Mouse (Mus musculus) megakaryocyte, embryonic 14.5 days (primary cell): ENCODE data around the gene Car5b. TPM values are rescaled to one million over a fixed set of nuclear protein-coding genes. Genes with fewer than 3 reads are reported as not detected.

ENCODE experiments used
- H3K27me3 ChIP-seq: replicated peaks from 2 replicates; pipeline ENCODE3; 2012; ENCODE audit warnings: inconsistent platforms
- H3K36me3 ChIP-seq: replicated peaks from 2 replicates; pipeline ENCODE3; 2012; ENCODE audit warnings: low read length, inconsistent platforms, mixed read lengths
- H3K4me1 ChIP-seq: 2 replicates; pipeline ENCODE4 v1.6.1; 2012; ENCODE audit warnings: inconsistent platforms
- H3K4me3 ChIP-seq: replicated peaks from 2 replicates; pipeline ENCODE3; 2012; ENCODE audit warnings: moderate library complexity, mild to moderate bottlenecking, inconsistent platforms
- H3K9me3 ChIP-seq: 2 replicates; pipeline ENCODE4 v1.6.1; 2012; ENCODE audit warnings: inconsistent platforms
- FLI1 ChIP-seq: IDR thresholded peaks from 2 replicates; pipeline ENCODE4 v1.6.1; 2012; ENCODE audit warnings: low read length, inconsistent platforms, mixed read lengths
- GATA1 ChIP-seq: IDR thresholded peaks from 3 replicates; pipeline ENCODE4 v1.6.1; 2012; ENCODE audit warnings: mixed read lengths, low read length, inconsistent platforms, borderline replicate concordance
- polyA plus RNA-seq: library from polyadenylated mRNA; stranded (reverse); fragments of >175 nt; gene quantifications from 2 replicates; pipeline ENCODE4 v1.2.3, GENCODE M21; 2012; ENCODE audit warnings: low replicate concordance; ENCODE audit not compliant: insufficient read depth

The Car5b gene
- polyA plus RNA-seq, 1 experiment, result 0.12 TPM

- H3K4me1 ChIP-seq, result no peaks in the 10 kb centered on the region
- H3K9me3 ChIP-seq, result peaks cover 14% of the 10 kb centered on the region; the same call in 1 of the 2 replicates
- no peak overlapping the region for H3K4me3 ChIP-seq
- TF ChIP-seq FLI1 (no peak), GATA1 (no peak)
- H3K27me3 ChIP-seq, result peaks cover 17% of the 10 kb centered on the region
- H3K36me3 ChIP-seq, result no peaks in the 10 kb centered on the region
Observed at GRCm38 (mm10) chrX:164035931-164036330, 8.1 kb upstream of the Car5b start.

GRCm38 (mm10) chrX:164035401-164035800 lies 7.6 kb upstream of the Car5b start:
- H3K9me3 ChIP-seq, result peaks cover 14% of the 10 kb centered on the region; the same call in 1 of the 2 replicates
- H3K4me1 ChIP-seq, result no peaks in the 10 kb centered on the region
- TF ChIP-seq GATA1 (no peak), FLI1 (no peak)
- peaks cover 17% of the 10 kb centered on the region for H3K27me3 ChIP-seq
- H3K36me3 ChIP-seq, result no peaks in the 10 kb centered on the region
- H3K4me3 ChIP-seq, result no peak overlapping the region

GRCm38 (mm10) chrX:164032526-164032925 lies 4.7 kb upstream of the Car5b start:
- H3K4me1 ChIP-seq, result 0 out of 2 replicates have a peak, but pooled peaks cover 4% of the 10 kb centered on the region
- H3K36me3 ChIP-seq, result no peaks in the 10 kb centered on the region
- peaks cover 9% of the 10 kb centered on the region for H3K27me3 ChIP-seq
- TF ChIP-seq FLI1 (no peak), GATA1 (no peak)
- no peak overlapping the region for H3K4me3 ChIP-seq
- peaks cover 6% of the 10 kb centered on the region; the same call in 1 of the 2 replicates for H3K9me3 ChIP-seq

GRCm38 (mm10) chrX:164015636-164016035 lies 12.2 kb downstream of the Car5b start:
- Histone ChIP-seq H3K27me3 (peaks cover 4% of the 10 kb centered on the region), H3K4me1 (peaks cover 5% of the 10 kb centered on the region; the same call in 1 of the 2 replicates), H3K4me3 (no peak overlapping the region), H3K36me3 (no peaks in the 10 kb centered on the region), H3K9me3 (no peaks in the 10 kb centered on the region)
- TF ChIP-seq FLI1 (no peak), GATA1 (no peak)

- no peak overlapping the region for H3K4me3 ChIP-seq
- TF ChIP-seq GATA1 (no peak), FLI1 (no peak)
- no peaks in the 10 kb centered on the region for H3K36me3 ChIP-seq
- H3K27me3 ChIP-seq, result peaks cover 4% of the 10 kb centered on the region
- peaks cover 5% of the 10 kb centered on the region; the same call in 1 of the 2 replicates for H3K4me1 ChIP-seq
- no peaks in the 10 kb centered on the region for H3K9me3 ChIP-seq
Observed at GRCm38 (mm10) chrX:164014956-164015355, 12.8 kb downstream of the Car5b start.

- Histone ChIP-seq H3K4me3 (no peak overlapping the region), H3K36me3 (no peaks in the 10 kb centered on the region), H3K4me1 (peaks cover 5% of the 10 kb centered on the region), H3K27me3 (peaks cover 5% of the 10 kb centered on the region), H3K9me3 (no peaks in the 10 kb centered on the region)
- TF ChIP-seq GATA1 (no peak), FLI1 (no peak)
Observed at GRCm38 (mm10) chrX:164013318-164013717, 14.5 kb downstream of the Car5b start.

- Histone ChIP-seq H3K9me3 (no peaks in the 10 kb centered on the region), H3K36me3 (no peaks in the 10 kb centered on the region), H3K27me3 (peaks cover 13% of the 10 kb centered on the region), H3K4me1 (no peaks in the 10 kb centered on the region; the same call in 1 of the 2 replicates), H3K4me3 (no peak overlapping the region)
- TF ChIP-seq FLI1, result no peak
- no peak for TF ChIP-seq GATA1
Observed at GRCm38 (mm10) chrX:164004809-164005208, 23.0 kb downstream of the Car5b start.

- peaks cover 8% of the 10 kb centered on the region for H3K27me3 ChIP-seq
- no peak for TF ChIP-seq GATA1
- no peak for TF ChIP-seq FLI1
- H3K4me3 ChIP-seq, result no peak overlapping the region
- H3K4me1 ChIP-seq, result peaks cover 6% of the 10 kb centered on the region
- no peaks in the 10 kb centered on the region for H3K36me3 ChIP-seq
- no peaks in the 10 kb centered on the region for H3K9me3 ChIP-seq
Observed at GRCm38 (mm10) chrX:163999848-164000247, 27.9 kb downstream of the Car5b start.

- Histone ChIP-seq H3K9me3 (no peaks in the 10 kb centered on the region), H3K4me1 (peaks cover 21% of the 10 kb centered on the region), H3K27me3 (peaks cover 8% of the 10 kb centered on the region), H3K36me3 (no peaks in the 10 kb centered on the region), H3K4me3 (no peak overlapping the region)
- TF ChIP-seq FLI1, result no peak
Observed at GRCm38 (mm10) chrX:163996754-163997153, 31.0 kb downstream of the Car5b start.

- Histone ChIP-seq H3K9me3 (no peaks in the 10 kb centered on the region), H3K4me3 (no peak overlapping the region), H3K36me3 (no peaks in the 10 kb centered on the region), H3K4me1 (no peaks in the 10 kb centered on the region), H3K27me3 (peaks cover 5% of the 10 kb centered on the region)
- TF ChIP-seq GATA1 (no peak), FLI1 (no peak)
Observed at GRCm38 (mm10) chrX:163987718-163988374, 40.0 kb downstream of the Car5b start.

GRCm38 (mm10) chrX:163982129-163982528 lies 45.7 kb downstream of the Car5b start:
- TF ChIP-seq FLI1 (no peak), GATA1 (no peak)
- Histone ChIP-seq H3K27me3 (peaks cover 3% of the 10 kb centered on the region), H3K36me3 (peaks cover 5% of the 10 kb centered on the region), H3K9me3 (no peaks in the 10 kb centered on the region), H3K4me3 (no peak overlapping the region), H3K4me1 (peaks cover 4% of the 10 kb centered on the region; the same call in 1 of the 2 replicates)
